Mouse (Mus musculus): ENCODE results near the gene Hist1h4b.
A peak's percentile ranks its signal among the peaks of the same experiment; 100 is the strongest.
"Not testable (repeated sequence)": the region's sequence is repeated elsewhere in the genome, so short reads cannot be mapped to it uniquely, and the experiment has no call there.

Gene Hist1h4b

GRCm38 (mm10) chr13:23757211-23757773 lies 479 bp downstream of the Hist1h4b start:
- ATAC-seq (ENCODE audit: low TSS enrichment) = no peak

DNA sequence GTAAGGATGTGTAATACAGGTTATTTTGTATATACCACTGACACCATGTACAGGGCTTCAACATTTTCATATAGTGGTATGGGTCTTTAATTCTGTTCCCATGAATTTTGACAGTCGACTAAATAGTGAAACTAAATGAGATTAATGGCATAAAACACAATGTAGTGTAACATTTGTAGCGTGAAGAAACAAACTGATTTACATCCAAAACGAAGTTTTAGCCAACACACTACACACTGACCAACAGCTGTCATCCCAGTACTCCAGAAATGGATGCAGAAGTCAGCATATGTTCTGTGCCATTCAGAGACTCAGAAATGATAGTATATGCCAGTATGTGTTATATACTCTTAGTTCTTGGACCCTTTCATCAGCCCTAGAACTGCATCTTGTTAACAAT lies 1.1 kb downstream of the Hist1h4b start:
- ATAC-seq (ENCODE audit: low TSS enrichment) = no peak

GRCm38 (mm10) chr13:23759251-23759771 lies 2.5 kb downstream of the Hist1h4b start:
- ATAC-seq (ENCODE audit: low TSS enrichment) = no peak

- ATAC-seq (ENCODE audit: low TSS enrichment) = no peak
Observed at GRCm38 (mm10) chr13:23759916-23760239, 3.1 kb downstream of the Hist1h4b start.

DNA sequence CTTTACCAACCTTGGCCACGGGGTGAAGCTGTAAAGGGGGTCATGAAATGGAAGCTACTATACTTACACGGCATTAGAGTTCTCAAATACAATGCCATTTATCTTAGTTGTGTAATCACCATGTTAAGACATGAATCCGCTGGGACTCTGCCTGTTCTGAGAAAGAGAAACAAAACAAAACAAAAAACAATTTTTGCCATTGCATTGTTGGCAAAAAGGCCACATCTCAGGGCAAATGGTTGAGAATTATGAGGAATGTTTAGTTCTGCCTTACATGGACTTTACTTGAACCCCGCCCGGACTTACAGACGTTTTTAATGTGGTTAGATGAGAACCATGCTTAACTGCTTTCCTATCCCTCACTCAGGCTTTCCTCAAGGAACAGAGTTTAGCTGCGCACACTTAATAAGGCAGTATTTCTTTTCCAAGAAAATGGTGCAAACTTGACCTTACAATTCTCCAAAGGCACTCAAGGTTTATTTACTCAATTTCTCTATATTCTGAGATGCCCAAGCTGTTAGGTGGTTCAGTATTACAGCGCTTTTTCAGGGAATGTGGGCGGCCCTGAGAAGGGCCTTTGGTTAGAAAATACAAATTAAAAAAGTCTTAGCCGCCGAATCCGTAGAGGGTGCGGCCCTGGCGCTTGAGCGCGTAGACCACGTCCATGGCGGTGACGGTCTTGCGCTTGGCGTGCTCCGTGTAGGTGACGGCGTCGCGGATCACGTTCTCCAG lies 3.6 kb downstream of the Hist1h4b start:
- no peak for ATAC-seq (ENCODE audit: low TSS enrichment)

GRCm38 (mm10) chr13:23760972-23761864 lies 4.4 kb downstream of the Hist1h4b start, which contains the start of gene Hist1h4a:
TSS of gene Hist1h4a (minus strand) at chr13:23761230.
- ATAC-seq (ENCODE audit: low TSS enrichment) = peak; percentile 53

DNA sequence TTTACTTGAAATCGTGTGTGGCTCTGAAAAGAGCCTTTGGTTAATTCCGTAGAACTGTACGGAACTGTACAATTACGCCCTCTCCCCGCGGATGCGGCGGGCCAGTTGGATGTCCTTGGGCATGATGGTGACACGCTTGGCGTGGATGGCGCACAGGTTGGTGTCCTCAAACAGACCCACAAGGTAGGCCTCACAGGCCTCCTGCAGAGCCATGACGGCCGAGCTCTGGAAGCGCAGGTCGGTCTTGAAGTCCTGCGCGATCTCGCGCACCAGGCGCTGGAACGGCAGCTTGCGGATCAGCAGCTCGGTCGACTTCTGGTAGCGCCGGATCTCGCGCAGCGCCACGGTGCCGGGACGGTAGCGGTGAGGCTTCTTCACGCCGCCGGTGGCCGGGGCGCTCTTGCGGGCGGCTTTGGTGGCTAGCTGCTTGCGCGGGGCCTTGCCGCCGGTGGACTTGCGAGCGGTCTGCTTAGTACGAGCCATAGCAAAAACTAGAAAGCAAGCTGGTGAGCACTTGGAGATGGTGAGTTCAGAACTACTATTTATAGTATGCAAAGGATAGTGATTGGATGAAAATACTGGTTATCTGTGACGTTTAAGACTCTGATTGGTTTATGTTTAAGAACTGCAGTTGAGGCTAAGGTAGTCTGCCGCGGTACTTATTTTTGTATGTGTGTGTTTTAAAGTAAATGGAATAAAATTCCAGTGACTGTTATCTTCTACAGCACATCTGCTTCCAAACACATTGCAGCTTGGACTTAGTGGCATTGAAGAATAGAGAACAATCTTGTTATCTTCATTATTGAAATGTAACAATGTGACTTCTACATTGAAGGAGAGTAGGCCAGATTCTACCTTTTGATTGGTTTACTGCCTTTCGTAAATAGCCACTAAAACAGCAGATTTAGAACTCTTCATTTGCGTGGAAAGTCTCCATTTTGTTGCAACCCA lies 5.3 kb downstream of the Hist1h4b start, which contains the start of gene Hist1h3a:
Gene Hist1h3a (minus strand): TSS at position 516 of the 951 bp plus-strand sequence.
- peak; percentile 73 for ATAC-seq (ENCODE audit: low TSS enrichment)

DNA sequence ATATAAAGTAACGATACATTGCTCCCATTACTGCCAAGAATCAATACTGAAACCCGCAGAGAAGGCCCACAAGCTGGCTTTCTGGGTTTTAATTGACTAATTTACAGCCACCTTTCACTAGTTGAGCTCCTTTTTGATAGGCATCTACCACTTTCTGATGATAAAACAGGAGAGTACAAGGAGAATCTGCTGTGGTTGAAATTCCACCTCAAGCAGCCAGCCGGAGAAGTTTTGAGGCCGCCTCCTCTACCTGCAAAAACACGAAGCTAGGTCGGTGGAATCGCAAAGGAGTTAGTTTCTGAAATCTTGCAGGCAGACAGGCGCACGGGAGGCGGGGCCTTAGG lies 6.4 kb downstream of the Hist1h4b start:
- no peak for ATAC-seq (ENCODE audit: low TSS enrichment)

GRCm38 (mm10) chr13:23763586-23764323 lies 6.9 kb downstream of the Hist1h4b start, which contains the start of gene Hist1h1a:
TSS of gene Hist1h1a (plus strand) at chr13:23763666.
- peak; percentile 71 for ATAC-seq (ENCODE audit: low TSS enrichment)

- ATAC-seq (ENCODE audit: low TSS enrichment) = no peak
Observed at GRCm38 (mm10) chr13:23764324-23765171, 7.7 kb downstream of the Hist1h4b start.

- no peak for ATAC-seq (ENCODE audit: low TSS enrichment)
Observed at GRCm38 (mm10) chr13:23765172-23765513, 8.3 kb downstream of the Hist1h4b start.

GRCm38 (mm10) chr13:23766772-23767171 lies 10.0 kb downstream of the Hist1h4b start:
- no peak for ATAC-seq (ENCODE audit: low TSS enrichment)

GRCm38 (mm10) chr13:23768834-23769397 lies 12.1 kb downstream of the Hist1h4b start:
- ATAC-seq (ENCODE audit: low TSS enrichment) = no peak

DNA sequence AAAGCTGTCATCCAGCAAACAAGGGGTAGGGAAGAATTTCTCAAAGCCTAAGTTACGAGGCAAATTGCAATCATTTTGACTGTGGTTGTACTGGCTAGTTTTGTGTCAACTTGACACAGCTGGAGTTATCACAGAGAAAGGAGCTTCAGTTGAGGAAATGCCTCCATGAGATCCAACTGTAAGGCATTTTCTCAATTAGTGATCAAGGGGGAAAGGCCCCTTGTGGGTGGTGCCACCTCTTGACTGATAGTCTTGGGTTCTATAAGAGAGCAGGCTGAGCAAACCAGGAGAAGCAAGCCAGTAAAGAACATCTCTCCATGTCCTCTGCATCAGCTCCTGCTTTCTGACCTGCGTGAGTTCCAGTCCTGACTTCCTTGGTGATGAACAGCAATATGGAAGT lies 12.8 kb downstream of the Hist1h4b start, which contains the start of gene Trim38:
Gene Trim38 (plus strand): TSS at position 301 of the 400 bp plus-strand sequence.
- not testable (repeated sequence) for ATAC-seq (ENCODE audit: low TSS enrichment)

- ATAC-seq (ENCODE audit: low TSS enrichment) = peak; percentile 91
Observed at GRCm38 (mm10) chr13:23772561-23773313, 15.9 kb downstream of the Hist1h4b start.

DNA sequence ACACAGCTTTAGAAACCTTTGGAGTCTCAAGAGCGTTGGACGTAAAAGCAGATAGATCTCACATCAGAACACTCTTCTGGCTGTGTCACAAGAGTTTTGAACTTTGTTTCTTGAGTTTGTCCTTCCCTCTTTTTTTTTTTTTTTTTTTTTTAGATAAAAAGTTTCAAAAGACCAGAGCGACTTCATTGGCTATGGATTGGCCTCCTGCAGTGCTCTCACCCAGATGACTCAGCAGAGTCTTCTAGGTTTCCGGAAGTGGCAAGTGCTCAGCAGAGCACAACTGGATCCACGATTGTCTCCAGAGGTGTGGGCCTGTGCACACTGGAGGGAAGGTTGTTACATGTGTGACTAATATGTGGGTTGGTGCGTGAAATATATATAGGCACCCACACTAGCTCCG lies 21.5 kb downstream of the Hist1h4b start:
- ATAC-seq (ENCODE audit: low TSS enrichment) = no peak

- no peak for ATAC-seq (ENCODE audit: low TSS enrichment)
Observed at GRCm38 (mm10) chr13:23779025-23779424, 22.2 kb downstream of the Hist1h4b start.

- ATAC-seq (ENCODE audit: low TSS enrichment) = peak; percentile 95
Observed at GRCm38 (mm10) chr13:23792520-23792919, 35.7 kb downstream of the Hist1h4b start.

Data from frontal cortex, adult (tissue).